Mouse (Mus musculus): ENCODE measurements at regions not wholly inside any gene's neighbourhood (a gene's known extent, or its start where the extent isn't known, plus 50 kb on each side); places are given as distances from the start of the nearest gene placed in this dataset.

- TF ChIP-seq CTCF (conservative IDR thresholded peaks at IDR 0.05 in 1 of 2, IDR thresholded peaks at IDR 0.05 in 1 of 2; ENCODE audit: low read depth in 2 of 2, low read length in 2 of 2) (no peak), RAD21 (IDR thresholded peaks at IDR 0.05; ENCODE audit: low read depth, low read length) (no peak), POLR2A (IDR thresholded peaks at IDR 0.05; ENCODE audit: low read depth, low read length) (no peak), MEF2A (IDR thresholded peaks at IDR 0.05; ENCODE audit: borderline replicate concordance, low read depth, low read length) (no peak), RCOR1 (conservative IDR thresholded peaks at IDR 0.05; ENCODE audit: low read depth, low read length) (no peak), ZNF384 (IDR thresholded peaks at IDR 0.05; ENCODE audit: low read depth, low read length) (no peak), TCF12 (IDR thresholded peaks at IDR 0.05; ENCODE audit: low read depth, low read length) (no peak)
Observed at GRCm38 (mm10) chr1:75916181-75916580, 370.1 kb downstream of the Slc4a3 start.

All from CH12.LX (cell line).